Mouse (Mus musculus) kidney, embryonic 14.5 days (tissue): ENCODE results near the gene Slc44a4. TPM values are rescaled to one million over a fixed set of nuclear protein-coding genes. Genes with fewer than 3 reads are reported as not detected.

Source experiments
- ATAC-seq: fragments of 200-750 bp; cut with Nextera tagmentation; 2 replicates; pipeline ENCODE4 v1.8.0; 2017; ENCODE audit warnings: moderate number of reproducible peaks, mild to moderate bottlenecking, moderate TSS enrichment, moderate library complexity; ENCODE audit not compliant: low FRiP score, low TSS enrichment
- H3K27ac ChIP-seq: fragments of 300-500 bp; sonication (generic); 2 replicates; pipeline ENCODE4 v1.5.1; 2014; ENCODE audit warnings: low read depth, mild to moderate bottlenecking, low read length, moderate library complexity, mixed read lengths
- H3K27me3 ChIP-seq: fragments of 300-500 bp; sonication (generic); 2 replicates; pipeline ENCODE4 v1.6.1; 2014; ENCODE audit warnings: mild to moderate bottlenecking, low read length; ENCODE audit not compliant: control insufficient read depth, insufficient read depth
- H3K36me3 ChIP-seq: fragments of 300-500 bp; sonication (generic); 2 replicates; pipeline ENCODE4 v1.6.1; 2014; ENCODE audit warnings: low read length, mixed read lengths; ENCODE audit not compliant: control insufficient read depth, insufficient read depth
- H3K4me1 ChIP-seq: fragments of 300-500 bp; sonication (generic); 2 replicates; pipeline ENCODE4 v1.6.1; 2014; ENCODE audit warnings: low read length, mixed read lengths; ENCODE audit not compliant: control insufficient read depth, insufficient read depth
- H3K4me2 ChIP-seq: fragments of 300-500 bp; sonication (generic); replicated peaks from 2 replicates; pipeline ENCODE4 v1.6.1; 2014; ENCODE audit warnings: low read depth, mild to moderate bottlenecking, low read length
- H3K4me3 ChIP-seq: fragments of 300-500 bp; sonication (generic); 2 replicates; pipeline ENCODE4 v1.5.1; 2014; ENCODE audit warnings: mild to moderate bottlenecking, low read length
- H3K9ac ChIP-seq: fragments of 300-500 bp; sonication (generic); 2 replicates; pipeline ENCODE4 v1.6.1; 2014; ENCODE audit warnings: low read depth, mild to moderate bottlenecking, low read length, moderate library complexity
- H3K9me3 ChIP-seq: fragments of 300-500 bp; sonication (generic); 2 replicates; pipeline ENCODE4 v1.6.1; 2016; ENCODE audit warnings: low read length; ENCODE audit not compliant: control insufficient read depth
- WGBS: fragments of 180-500 bp; shearing (Covaris S2); extraction: QIAGEN DNeasy Blood & Tissue Kit; methylation state at CpG from one replicate; pipeline ENCODE4 v1.1.7; 2014; 5-methylcytosine and 5-hydroxymethylcytosine counted together
- polyA plus RNA-seq: library from polyadenylated mRNA; unstranded; fragments of >200 nt; fragmentation: Nextera tagmentation; extraction: Ambion mirVana; gene quantifications from 2 replicates; pipeline ENCODE4 v1.2.1, GENCODE M21; 2014

Slc44a4 gene
- polyA plus RNA-seq, result 5.4 and 7.7 TPM in 2 replicates

DNA sequence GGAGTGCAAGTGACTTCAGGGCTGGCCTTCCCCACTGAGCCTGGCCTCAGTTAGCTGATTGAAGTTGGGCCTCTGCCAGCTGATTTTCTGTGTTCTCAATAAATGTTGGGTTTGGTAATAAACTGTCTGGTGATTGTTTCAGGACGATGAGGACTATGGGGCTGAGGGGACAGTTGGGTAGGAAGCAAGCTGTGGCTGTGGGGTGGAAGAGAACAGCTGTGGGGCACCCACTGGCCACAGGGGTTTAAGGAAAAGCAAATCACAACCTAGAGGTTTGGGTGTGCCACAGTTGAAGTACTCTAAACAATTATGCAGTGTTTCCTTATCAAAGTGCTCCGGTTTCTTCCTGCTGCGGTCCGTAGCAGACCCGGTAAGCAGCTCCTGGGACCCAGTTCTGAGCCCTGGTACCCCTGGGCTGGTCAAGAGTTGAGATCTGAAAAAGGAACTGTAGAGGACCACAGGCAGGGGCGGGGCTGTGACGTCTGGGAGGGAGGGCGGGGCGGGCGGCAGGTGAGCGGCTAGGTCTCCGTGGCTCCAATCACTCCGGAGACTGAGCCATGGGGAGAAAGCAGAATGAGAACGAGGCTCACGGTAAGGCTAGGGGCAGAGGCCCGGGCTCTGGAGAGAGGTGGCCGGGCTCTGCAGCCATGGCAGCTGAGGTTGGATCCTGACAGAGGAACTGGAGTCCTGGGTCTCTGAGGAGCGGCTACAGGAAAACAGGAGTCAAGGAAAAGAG, at the start of gene Slc44a4:
TSS of gene Slc44a4 (plus strand) at position 537 of the 736 bp plus-strand sequence.
- ATAC-seq, result no peak
- Histone ChIP-seq H3K27ac (peak within 1 kb of the TSS; percentile 43; the same call in 1 of the 2 replicates), H3K9ac (peak within 1 kb of the TSS; percentile 37; the same call in 1 of the 2 replicates), H3K4me2 (peak within 1 kb of the TSS; percentile 27), H3K4me3 (peak within 1 kb of the TSS; percentile 4; the same call in 1 of the 2 replicates), H3K4me1 (0 out of 2 replicates have a peak, but pooled peaks cover 9% of the 10 kb centered on the region), H3K27me3 (no peaks in the 10 kb centered on the region), H3K36me3 (peaks cover 50% of the 10 kb centered on the region), H3K9me3 (no peaks in the 10 kb centered on the region)
- 34% methylated on average over 18 of the region's 18 CpGs for WGBS

GRCm38 (mm10) chr17:34865981-34866380, 48.3 kb upstream of the Slc44a4 start:
- H3K27ac ChIP-seq, result no peak overlapping the region
- no peaks in the 10 kb centered on the region for H3K36me3 ChIP-seq
- no peak overlapping the region for H3K4me2 ChIP-seq
- ATAC-seq, result no peak
- no peaks in the 10 kb centered on the region for H3K9me3 ChIP-seq
- no peaks in the 10 kb centered on the region for H3K27me3 ChIP-seq
- no peak overlapping the region for H3K9ac ChIP-seq
- WGBS, result 53% methylated on average over 7 of the region's 7 CpGs
- H3K4me1 ChIP-seq, result no peaks in the 10 kb centered on the region
- H3K4me3 ChIP-seq, result no peak overlapping the region

DNA sequence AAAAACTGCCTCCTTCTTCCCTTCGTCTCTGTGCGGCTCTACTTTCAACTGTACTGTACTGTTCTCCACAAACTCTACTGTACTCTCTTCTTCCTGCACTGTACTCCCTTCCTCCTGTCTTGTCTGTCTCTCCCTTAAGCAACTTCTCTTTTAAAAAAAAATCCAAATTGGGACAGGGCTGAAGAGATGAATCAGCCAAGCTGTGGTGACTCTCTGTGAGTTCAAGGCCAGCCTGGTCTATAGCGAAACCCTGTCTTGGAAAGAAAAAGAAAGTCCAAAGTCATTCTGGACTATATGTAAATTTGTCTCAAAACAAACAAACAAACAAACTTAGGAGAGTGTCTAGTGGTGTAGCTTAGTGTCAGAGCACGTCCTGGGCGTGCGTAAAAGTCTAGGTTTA, 39.9 kb upstream of the Slc44a4 start:
- Histone ChIP-seq H3K27me3 (no peaks in the 10 kb centered on the region), H3K9ac (no peak overlapping the region), H3K9me3 (no peaks in the 10 kb centered on the region), H3K4me3 (no peak overlapping the region), H3K4me1 (no peaks in the 10 kb centered on the region), H3K4me2 (no peak overlapping the region), H3K27ac (no peak overlapping the region), H3K36me3 (no peaks in the 10 kb centered on the region)
- 88% methylated on average over 6 of the region's 6 CpGs for WGBS
- ATAC-seq, result no peak

DNA sequence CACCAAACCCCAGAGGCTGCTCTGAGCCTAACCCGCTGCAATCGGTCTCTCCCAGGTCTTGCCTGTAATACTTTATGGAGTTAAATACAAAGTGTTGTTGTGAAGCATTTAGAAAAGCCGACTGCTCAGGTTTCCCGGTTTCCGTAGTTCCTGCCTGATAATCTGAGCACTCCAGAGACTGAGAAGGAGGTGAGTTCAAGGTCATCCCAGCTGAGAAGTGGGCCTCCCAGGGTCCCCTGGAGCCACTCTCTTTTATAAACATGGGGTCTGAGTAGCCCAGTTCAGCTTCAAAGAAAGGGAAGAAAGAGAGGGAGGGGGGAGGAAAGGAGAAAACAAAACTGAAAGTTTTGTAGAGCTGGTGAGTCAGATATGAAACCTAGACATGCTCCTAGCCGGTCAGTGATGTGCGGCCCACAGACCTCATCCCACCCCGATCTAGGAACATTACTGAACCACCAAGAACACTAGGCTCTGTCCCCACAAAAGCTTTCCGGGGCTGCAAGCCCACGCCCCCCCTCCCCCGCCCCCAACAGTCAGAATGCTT, 34.9 kb upstream of the Slc44a4 start, which contains the start of gene Zbtb12:
TSS of gene Zbtb12 (plus strand) at position 148 of the 544 bp plus-strand sequence.
- 61% methylated on average over 11 of the region's 11 CpGs for WGBS
- peaks cover 3% of the 10 kb centered on the region; the same call in 1 of the 2 replicates for H3K27me3 ChIP-seq
- ATAC-seq, result no peak
- H3K27ac ChIP-seq, result no peak within 1 kb of the TSS
- H3K4me1 ChIP-seq, result no peaks in the 10 kb centered on the region
- no peaks in the 10 kb centered on the region for H3K9me3 ChIP-seq
- H3K4me3 ChIP-seq, result no peak within 1 kb of the TSS
- H3K36me3 ChIP-seq, result no peaks in the 10 kb centered on the region
- no peak within 1 kb of the TSS for H3K4me2 ChIP-seq
- 0 out of 2 replicates have a peak within 1 kb of the TSS, but pooled peaks have one; percentile 7 for H3K9ac ChIP-seq

DNA sequence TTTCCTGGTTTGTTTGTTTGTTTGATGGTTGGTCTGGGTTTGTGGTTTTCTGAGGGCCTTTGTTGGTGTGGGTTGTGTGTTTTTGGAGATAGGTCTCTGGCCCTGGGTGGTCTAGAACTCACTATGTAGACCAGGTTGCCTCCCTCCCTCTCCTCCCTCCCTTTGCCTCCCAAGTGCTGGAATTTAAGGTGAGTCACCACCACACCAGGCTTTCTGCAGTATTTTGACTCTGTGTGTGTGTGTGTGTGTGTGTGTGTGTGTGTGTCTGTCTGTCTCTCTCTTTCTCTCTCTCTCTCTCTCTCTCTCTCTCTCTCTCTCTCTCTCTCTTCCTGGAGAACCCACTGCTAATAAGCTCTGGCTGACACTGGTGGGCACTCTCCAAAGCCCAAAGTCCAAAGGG, 33.1 kb upstream of the Slc44a4 start:
- no peak overlapping the region for H3K9ac ChIP-seq
- no peak overlapping the region for H3K4me3 ChIP-seq
- no peak overlapping the region for H3K4me2 ChIP-seq
- H3K36me3 ChIP-seq, result no peaks in the 10 kb centered on the region
- no peaks in the 10 kb centered on the region for H3K4me1 ChIP-seq
- no peaks in the 10 kb centered on the region for H3K9me3 ChIP-seq
- peaks cover 3% of the 10 kb centered on the region; the same call in 1 of the 2 replicates for H3K27me3 ChIP-seq
- H3K27ac ChIP-seq, result no peak overlapping the region
- no peak for ATAC-seq

GRCm38 (mm10) chr17:34881683-34882310, 32.5 kb upstream of the Slc44a4 start, which contains the start of gene Gm20547:
Gene Gm20547 (minus strand): TSS chr17:34882042.
- Histone ChIP-seq H3K4me3 (no peak within 1 kb of the TSS; the same call in 1 of the 2 replicates), H3K9ac (no peak within 1 kb of the TSS), H3K36me3 (no peaks in the 10 kb centered on the region), H3K4me2 (peak within 1 kb of the TSS; percentile 17; the same call in 1 of the 2 replicates), H3K9me3 (no peaks in the 10 kb centered on the region), H3K4me1 (no peaks in the 10 kb centered on the region), H3K27me3 (peaks cover 3% of the 10 kb centered on the region; the same call in 1 of the 2 replicates), H3K27ac (no peak within 1 kb of the TSS)
- no peak for ATAC-seq
- WGBS, result 13% methylated on average over 15 of the region's 15 CpGs

- H3K4me2 ChIP-seq, result no peak overlapping the region
- no peak overlapping the region for H3K9ac ChIP-seq
- H3K4me3 ChIP-seq, result no peak overlapping the region
- no peak for ATAC-seq
- no peaks in the 10 kb centered on the region for H3K36me3 ChIP-seq
- WGBS, result 70% methylated on average over 3 of the region's 3 CpGs
- no peaks in the 10 kb centered on the region for H3K9me3 ChIP-seq
- no peak overlapping the region for H3K27ac ChIP-seq
- H3K4me1 ChIP-seq, result no peaks in the 10 kb centered on the region
- peaks cover 3% of the 10 kb centered on the region; the same call in 1 of the 2 replicates for H3K27me3 ChIP-seq
Measured at GRCm38 (mm10) chr17:34883332-34883731, 30.9 kb upstream of the Slc44a4 start.

GRCm38 (mm10) chr17:34884704-34885103, 29.6 kb upstream of the Slc44a4 start:
- Histone ChIP-seq H3K27ac (no peak overlapping the region), H3K36me3 (no peaks in the 10 kb centered on the region), H3K9me3 (no peaks in the 10 kb centered on the region), H3K9ac (no peak overlapping the region), H3K4me1 (no peaks in the 10 kb centered on the region), H3K4me3 (no peak overlapping the region), H3K4me2 (no peak overlapping the region), H3K27me3 (peaks cover 3% of the 10 kb centered on the region; the same call in 1 of the 2 replicates)
- 85% methylated on average over 6 of the region's 6 CpGs for WGBS
- ATAC-seq, result no peak
